Mouse (Mus musculus) thymus, adult 2 months (tissue): ENCODE results near the gene C77080.

Experiments
- CTCF ChIP-seq: fragments of 200-500 bp; IDR thresholded peaks from 2 replicates; pipeline ENCODE4 v1.5.1; 2012; ENCODE audit warnings: mild to moderate bottlenecking, control low read depth, low read length, moderate library complexity, borderline replicate concordance; ENCODE audit not compliant: control insufficient read depth, poor library complexity, insufficient read depth; ENCODE audit errors: extremely low read depth
- POLR2A ChIP-seq: fragments of 200-500 bp; IDR thresholded peaks from 2 replicates; pipeline ENCODE4 v1.6.1; 2012; ENCODE audit warnings: mild to moderate bottlenecking, low read length, control low read depth, moderate library complexity; ENCODE audit not compliant: control insufficient read depth, poor library complexity, insufficient read depth; ENCODE audit errors: extremely low read depth

DNA sequence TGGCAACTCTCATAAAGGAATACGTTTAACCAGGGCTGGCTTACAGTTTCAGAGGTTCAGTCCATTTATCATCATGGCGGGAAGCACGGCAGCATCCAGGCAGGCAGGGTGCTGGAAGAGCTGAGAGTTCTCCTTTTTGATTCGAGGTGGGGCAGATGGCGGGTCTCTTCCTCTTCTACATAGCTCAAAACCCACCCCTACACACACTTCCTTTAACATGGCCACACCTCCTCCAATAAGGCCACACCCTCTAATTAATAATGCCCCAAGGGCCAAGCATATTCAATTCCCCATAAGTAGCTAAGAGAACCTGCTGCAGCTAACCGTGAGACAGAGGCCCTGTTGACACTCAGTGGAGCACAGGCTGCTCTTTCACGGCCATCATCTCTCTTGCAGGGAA lies 31.6 kb upstream of the C77080 start:
- TF ChIP-seq CTCF (no peak), POLR2A (no peak)
